Mouse (Mus musculus): ENCODE measurements at regions not wholly inside any gene's neighbourhood (a gene's known extent, or its start where the extent isn't known, plus 50 kb on each side); places are given as distances from the start of the nearest gene placed in this dataset.

GRCm38 (mm10) chr7:70016611-70017010 is 349.9 kb downstream of the Nr2f2 start:
- peak; percentile 71 for DNase-seq (ENCODE audit: low read depth)

- no peak for DNase-seq (ENCODE audit: low read depth)
Observed at GRCm38 (mm10) chr7:70003200-70003986, 363.1 kb downstream of the Nr2f2 start.

GRCm38 (mm10) chr7:69998756-69999155 is 367.8 kb downstream of the Nr2f2 start:
- DNase-seq (ENCODE audit: low read depth), result no peak

GRCm38 (mm10) chr7:69994540-69995303 is 371.8 kb downstream of the Nr2f2 start:
- DNase-seq (ENCODE audit: low read depth), result no peak

GRCm38 (mm10) chr7:69992383-69993327 is 373.9 kb downstream of the Nr2f2 start:
- DNase-seq (ENCODE audit: low read depth), result no peak

GRCm38 (mm10) chr7:69991982-69992381 is 374.6 kb downstream of the Nr2f2 start:
- no peak for DNase-seq (ENCODE audit: low read depth)

GRCm38 (mm10) chr7:69988704-69989103 is 377.8 kb downstream of the Nr2f2 start:
- DNase-seq (ENCODE audit: low read depth), result no peak

- DNase-seq (ENCODE audit: low read depth), result no peak
Observed at GRCm38 (mm10) chr7:69981301-69981700, 385.2 kb downstream of the Nr2f2 start.

- no peak for DNase-seq (ENCODE audit: low read depth)
Observed at GRCm38 (mm10) chr7:69976369-69976768, 390.2 kb downstream of the Nr2f2 start.

- no peak for DNase-seq (ENCODE audit: low read depth)
Observed at GRCm38 (mm10) chr7:69964002-69964401, 402.5 kb downstream of the Nr2f2 start.

GRCm38 (mm10) chr7:69950221-69950670 is 416.3 kb downstream of the Nr2f2 start:
- DNase-seq (ENCODE audit: low read depth), result no peak

GRCm38 (mm10) chr7:69949647-69950121 is 416.9 kb downstream of the Nr2f2 start:
- peak; percentile 14 for DNase-seq (ENCODE audit: low read depth)

GRCm38 (mm10) chr7:69946396-69946795 is 420.1 kb downstream of the Nr2f2 start:
- no peak for DNase-seq (ENCODE audit: low read depth)

- DNase-seq (ENCODE audit: low read depth), result no peak
Observed at GRCm38 (mm10) chr7:69941881-69942280, 424.7 kb downstream of the Nr2f2 start.

GRCm38 (mm10) chr7:69925261-69925660 is 441.3 kb downstream of the Nr2f2 start:
- DNase-seq (ENCODE audit: low read depth), result no peak

- DNase-seq (ENCODE audit: low read depth), result no peak
Observed at GRCm38 (mm10) chr7:69924551-69924950, 442.0 kb downstream of the Nr2f2 start.

- no peak for DNase-seq (ENCODE audit: low read depth)
Observed at GRCm38 (mm10) chr7:69911760-69912159, 454.8 kb downstream of the Nr2f2 start.

- no peak for DNase-seq (ENCODE audit: low read depth)
Observed at GRCm38 (mm10) chr7:69890503-69891061, 476.0 kb downstream of the Nr2f2 start.

GRCm38 (mm10) chr7:69888251-69888650 is 478.3 kb downstream of the Nr2f2 start:
- DNase-seq (ENCODE audit: low read depth), result no peak

GRCm38 (mm10) chr7:69877031-69877430 is 489.5 kb downstream of the Nr2f2 start:
- DNase-seq (ENCODE audit: low read depth), result peak; percentile 63

- peak; percentile 43 for DNase-seq (ENCODE audit: low read depth)
Observed at GRCm38 (mm10) chr7:69865801-69866200, 500.7 kb downstream of the Nr2f2 start.
